ENCODE assay signal across 23 mouse cellular contexts in the genomic region with DNA sequence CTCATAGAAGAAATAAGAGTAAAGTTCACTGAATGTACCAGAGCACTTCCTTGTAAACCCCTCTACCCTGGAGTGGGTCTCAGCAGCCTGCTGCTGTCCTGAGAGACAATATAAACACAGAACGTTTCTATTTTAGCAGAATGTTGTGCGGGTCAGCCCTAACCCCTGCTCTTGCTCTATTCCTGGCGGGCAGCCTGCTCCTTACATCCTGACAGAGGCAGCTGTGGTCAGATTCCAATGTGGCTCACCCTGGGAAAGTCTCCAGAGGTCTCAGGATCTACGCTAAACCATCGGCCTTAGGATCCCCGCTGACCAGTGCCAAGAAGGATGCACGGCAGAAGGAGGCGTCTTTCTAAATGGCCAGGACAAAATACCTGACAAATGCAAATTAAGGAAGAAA.
DNase-seq lines count a peak whose midpoint lies in the region; ATAC-seq and TF ChIP-seq lines count a peak whose summit lies in the region.
"Had no signal": no experiment of that assay in that cellular context is flagged by ENCODE, and none has a peak within 500 bp of the region (broad histone marks: within the 10 kb centered on the region; RNA-seq: fewer than 3 reads in every experiment).

No protein-coding gene starts in this region.

- no peak for ATAC-seq in heart, embryonic 11.5 days (replicated peaks; ENCODE audit: insufficient number of reproducible peaks, low FRiP score, low TSS enrichment)
- ATAC-seq in kidney, postnatal 0 days (replicated peaks; ENCODE audit: low FRiP score, low read depth): no peak
- ATAC-seq in kidney, embryonic 14.5 days (ENCODE audit: low FRiP score, low TSS enrichment): no peak
- no peak for ATAC-seq in lung, postnatal 0 days
- ATAC-seq: CD4-positive, CD25-positive, alpha-beta regulatory T cell, adult 4 months; forebrain, embryonic 14.5 days; hindbrain, postnatal 0 days had no signal

- intact Hi-C loops in heart, postnatal 36 days (cut with DNase I): no loop called here

- no peaks in the 10 kb centered on the region for H3K4me1 ChIP-seq in heart, embryonic 11.5 days (ENCODE audit: control insufficient read depth, insufficient read depth, low read length)
- no peaks in the 10 kb centered on the region for H3K4me1 ChIP-seq in kidney, postnatal 0 days (replicated peaks; ENCODE audit: insufficient read depth, low read length)
- H3K4me1 ChIP-seq in kidney, embryonic 14.5 days (ENCODE audit: control insufficient read depth, insufficient read depth, low read length): 0 out of 2 replicates have a peak, but pooled peaks cover under 1% of the 10 kb centered on the region
- H3K4me1 ChIP-seq in lung, postnatal 0 days (ENCODE audit: insufficient read depth, low read depth, low read length): no peaks in the 10 kb centered on the region
- H3K4me1 ChIP-seq: forebrain, embryonic 10.5 days; heart, embryonic 13.5 days had no signal

- no peak for TF ChIP-seq CTCF in kidney, postnatal 0 days (IDR thresholded peaks at IDR 0.05; ENCODE audit: low read depth)
- TF ChIP-seq CTCF in lung, postnatal 0 days (IDR thresholded peaks at IDR 0.05): no peak

- H3K36me3 ChIP-seq in heart, embryonic 11.5 days (ENCODE audit: control insufficient read depth, insufficient read depth, low read length): no peaks in the 10 kb centered on the region
- H3K36me3 ChIP-seq in kidney, postnatal 0 days (ENCODE audit: insufficient read depth, low read length): no peaks in the 10 kb centered on the region
- no peaks in the 10 kb centered on the region for H3K36me3 ChIP-seq in kidney, embryonic 14.5 days (ENCODE audit: control insufficient read depth, insufficient read depth, low read length)
- H3K36me3 ChIP-seq in lung, postnatal 0 days (ENCODE audit: insufficient read depth, low read length): no peaks in the 10 kb centered on the region
- H3K36me3 ChIP-seq: embryonic facial prominence, embryonic 10.5 days; forebrain, embryonic 10.5 days; G1E; heart, embryonic 13.5 days; hindbrain, embryonic 13.5 days had no signal

- H3K27ac ChIP-seq in heart, embryonic 11.5 days (ENCODE audit: low read depth, low read length): no peak overlapping the region
- no peak overlapping the region for H3K27ac ChIP-seq in kidney, postnatal 0 days
- no peak overlapping the region for H3K27ac ChIP-seq in kidney, embryonic 14.5 days (ENCODE audit: low read depth, low read length)
- H3K27ac ChIP-seq in lung, postnatal 0 days (ENCODE audit: low read length): no peak overlapping the region
- H3K27ac ChIP-seq: embryonic facial prominence, embryonic 10.5 days; forebrain, embryonic 10.5 days; gastrocnemius, adult 2 months; heart, embryonic 13.5 days; hindbrain, embryonic 13.5 days; hindbrain, postnatal 0 days had no signal

- no peaks in the 10 kb centered on the region for H3K9me3 ChIP-seq in heart, embryonic 11.5 days (replicated peaks; ENCODE audit: control insufficient read depth, low read length)
- no peaks in the 10 kb centered on the region for H3K9me3 ChIP-seq in kidney, postnatal 0 days (replicated peaks; ENCODE audit: low read length)
- peaks cover 4% of the 10 kb centered on the region; the same call in 1 of the 2 replicates for H3K9me3 ChIP-seq in kidney, embryonic 14.5 days (ENCODE audit: control insufficient read depth, low read length)
- no peaks in the 10 kb centered on the region for H3K9me3 ChIP-seq in lung, postnatal 0 days (ENCODE audit: low read length)
- H3K9me3 ChIP-seq: hindbrain, embryonic 13.5 days had no signal

- DNase-seq in heart, adult 11 months: peak; percentile 94
- DNase-seq in kidney, postnatal 0 days (ENCODE audit: low spot score): peak; percentile 15
- DNase-seq in lung, postnatal 4 days: peak; percentile 13 to 37
- DNase-seq in lung, postnatal 0 days (ENCODE audit: low spot score): no peak
- peak; percentile 17 to 33 for DNase-seq in heart, postnatal 36 days
- DNase-seq in ovary, postnatal 36 days (ENCODE audit: low spot score): no peak
- DNase-seq: adrenal gland, adult 8-10 months; adrenal gland, postnatal 36 days; B cell, adult 2 months; cerebellum, adult 2 months; cerebellum, postnatal 10 days; gastrocnemius, adult 2 months; gastrocnemius, postnatal 36 days had no signal

- TF ChIP-seq EP300 in lung, postnatal 0 days (IDR thresholded peaks at IDR 0.05): no peak

- H3K4me2 ChIP-seq in heart, embryonic 11.5 days: no peak overlapping the region
- no peak overlapping the region for H3K4me2 ChIP-seq in kidney, postnatal 0 days (ENCODE audit: low read length)
- no peak overlapping the region for H3K4me2 ChIP-seq in kidney, embryonic 14.5 days (replicated peaks; ENCODE audit: low read depth, low read length)
- no peak overlapping the region for H3K4me2 ChIP-seq in lung, postnatal 0 days (replicated peaks; ENCODE audit: low read depth, low read length)
- H3K4me2 ChIP-seq: heart, embryonic 13.5 days; hindbrain, embryonic 13.5 days had no signal

- 76% methylated on average over 8 of the region's 8 CpGs for WGBS in heart, embryonic 11.5 days (ENCODE audit: insufficient replicate concordance)
- WGBS in kidney, postnatal 0 days: 59% methylated on average over 8 of the region's 8 CpGs
- WGBS in kidney, embryonic 14.5 days: 66% methylated on average over 8 of the region's 8 CpGs
- WGBS in lung, postnatal 0 days: 56% methylated on average over 8 of the region's 8 CpGs

- no peak overlapping the region for H3K4me3 ChIP-seq in heart, embryonic 11.5 days (ENCODE audit: low read depth, low read length)
- H3K4me3 ChIP-seq in kidney, postnatal 0 days (replicated peaks; ENCODE audit: low read depth, low read length): no peak overlapping the region
- no peak overlapping the region for H3K4me3 ChIP-seq in kidney, embryonic 14.5 days (ENCODE audit: low read length)
- H3K4me3 ChIP-seq in lung, postnatal 0 days (ENCODE audit: low read depth, low read length): no peak overlapping the region
- H3K4me3 ChIP-seq: embryonic facial prominence, embryonic 10.5 days; forebrain, embryonic 10.5 days; gastrocnemius, adult 2 months; heart, embryonic 13.5 days; hindbrain, embryonic 13.5 days had no signal

- no peak overlapping the region for H3K9ac ChIP-seq in heart, embryonic 11.5 days (ENCODE audit: low read depth, low read length)
- no peak overlapping the region for H3K9ac ChIP-seq in kidney, postnatal 0 days (ENCODE audit: low read depth, low read length)
- no peak overlapping the region for H3K9ac ChIP-seq in kidney, embryonic 14.5 days (ENCODE audit: low read depth, low read length)
- no peak overlapping the region for H3K9ac ChIP-seq in lung, postnatal 0 days (replicated peaks; ENCODE audit: low read depth)
- H3K9ac ChIP-seq: heart, embryonic 13.5 days; hindbrain, embryonic 13.5 days had no signal

- H3K27me3 ChIP-seq in heart, embryonic 11.5 days (ENCODE audit: control insufficient read depth, insufficient read depth, low read length): no peaks in the 10 kb centered on the region
- H3K27me3 ChIP-seq in kidney, postnatal 0 days (ENCODE audit: insufficient read depth, low read length): no peaks in the 10 kb centered on the region
- H3K27me3 ChIP-seq in kidney, embryonic 14.5 days (ENCODE audit: control insufficient read depth, insufficient read depth, low read length): 0 out of 2 replicates have a peak, but pooled peaks cover 4% of the 10 kb centered on the region
- no peaks in the 10 kb centered on the region for H3K27me3 ChIP-seq in lung, postnatal 0 days (replicated peaks; ENCODE audit: insufficient read depth, low read length)

Comparison
In these comparisons a context has a peak if more than half of its experiments do, and no peak if none do; other contexts are left out.
1. DNase-seq: peak in heart, adult 11 months (single experiment), kidney, postnatal 0 days (single experiment), lung, postnatal 4 days (2 of 2) and heart, postnatal 36 days (2 of 2); none in lung, postnatal 0 days (single experiment) and ovary, postnatal 36 days (single experiment).